8 mouse cellular contexts compared by ENCODE assay signal in genomic region chr9:88274040-88274439, GRCm38 (mm10). TPM values are rescaled to one million over a fixed set of nuclear protein-coding genes. Genes with fewer than 3 reads are reported as not detected.
DNase-seq lines count a peak whose midpoint lies in the region; ATAC-seq and TF ChIP-seq lines count a peak whose summit lies in the region.

No protein-coding gene starts in this region.

- H3K4me1 ChIP-seq in heart, embryonic 10.5 days: peaks cover 9% of the 10 kb centered on the region; the same call in 1 of the 2 replicates
- H3K4me1 ChIP-seq in heart, embryonic 11.5 days (ENCODE audit: control insufficient read depth, insufficient read depth, low read length): peaks cover 8% of the 10 kb centered on the region

- no peaks in the 10 kb centered on the region for H3K27me3 ChIP-seq in heart, embryonic 10.5 days (ENCODE audit: insufficient read depth, poor library complexity, severe bottlenecking)
- no peaks in the 10 kb centered on the region for H3K27me3 ChIP-seq in heart, embryonic 11.5 days (ENCODE audit: control insufficient read depth, insufficient read depth, low read length)

- DNase-seq in heart, adult 11 months: peak; percentile 96
- no peak for DNase-seq in heart, embryonic 10.5 days (ENCODE audit: low spot score)
- DNase-seq in adrenal gland, postnatal 14 days: peak; percentile 55
- DNase-seq in layer of hippocampus, adult 2 months (ENCODE audit: low spot score in 2 of 2): peak; percentile 13 to 25
- no peak for DNase-seq in spleen, postnatal 14 days (ENCODE audit: low spot score in 2 of 2)
- no peak for DNase-seq in thymus, postnatal 14 days

- H3K27ac ChIP-seq in heart, embryonic 10.5 days: no peak overlapping the region
- H3K27ac ChIP-seq in heart, embryonic 11.5 days (ENCODE audit: low read depth, low read length): no peak overlapping the region
- no peak overlapping the region for H3K27ac ChIP-seq in layer of hippocampus, adult 2 months

- H3K4me2 ChIP-seq in heart, embryonic 11.5 days: no peak overlapping the region

- H3K9ac ChIP-seq in heart, embryonic 11.5 days (ENCODE audit: low read depth, low read length): no peak overlapping the region

- no peak for TF ChIP-seq CTCF in layer of hippocampus, adult 2 months (conservative IDR thresholded peaks at IDR 0.05)

- H3K9me3 ChIP-seq in heart, embryonic 10.5 days: no peaks in the 10 kb centered on the region
- H3K9me3 ChIP-seq in heart, embryonic 11.5 days (replicated peaks; ENCODE audit: control insufficient read depth, low read length): no peaks in the 10 kb centered on the region

- no peak overlapping the region for H3K4me3 ChIP-seq in heart, embryonic 10.5 days
- H3K4me3 ChIP-seq in heart, embryonic 11.5 days (ENCODE audit: low read depth, low read length): no peak overlapping the region
- H3K4me3 ChIP-seq in layer of hippocampus, adult 2 months: no peak overlapping the region

- ATAC-seq in heart, embryonic 11.5 days (replicated peaks; ENCODE audit: insufficient number of reproducible peaks, low FRiP score, low TSS enrichment): 0 out of 2 replicates have a peak, but pooled peaks have one; percentile 43
- ATAC-seq in activated CD4-positive, CD25-positive, alpha-beta regulatory T cell, adult 4 months: no peak

- no peaks in the 10 kb centered on the region for H3K36me3 ChIP-seq in heart, embryonic 10.5 days
- H3K36me3 ChIP-seq in heart, embryonic 11.5 days (ENCODE audit: control insufficient read depth, insufficient read depth, low read length): no peaks in the 10 kb centered on the region

RNA-seq across cellular contexts. Expression of gene Nt5e, which starts 53.0 kb away (rescaled TPM):
- 1.9 and 2.4 TPM in 2 replicates for polyA plus RNA-seq in heart, embryonic 10.5 days (2016; fragmentation: Nextera tagmentation; extraction: Ambion mirVana)
- total RNA-seq in adrenal gland, postnatal 14 days (2021): 15.7 and 15.9 TPM in 2 replicates
- 2.8 and 3.0 TPM in 2 replicates for polyA plus RNA-seq in heart, embryonic 11.5 days (2014; fragmentation: Nextera tagmentation; extraction: Ambion mirVana)
- 1 to 10 TPM; 3.4 to 4.0 TPM for total RNA-seq in layer of hippocampus, adult 2 months (2021)
- 100 to 1,000 TPM; 168 to 186 TPM for polyA plus RNA-seq in activated CD4-positive, CD25-positive, alpha-beta regulatory T cell, adult 4 months (2017; shearing (Covaris generic))

Comparison
In these comparisons a context has a peak if more than half of its experiments do, and no peak if none do; other contexts are left out.
1. DNase-seq: peak in heart, adult 11 months (single experiment), adrenal gland, postnatal 14 days (single experiment) and layer of hippocampus, adult 2 months (2 of 2); none in heart, embryonic 10.5 days (single experiment), spleen, postnatal 14 days (0 of 2) and thymus, postnatal 14 days (single experiment).
2. RNA of gene Nt5e, which starts 53.0 kb away (polyA plus RNA-seq): 168 to 186 TPM in activated CD4-positive, CD25-positive, alpha-beta regulatory T cell, adult 4 months; 2.8 to 3.0 TPM in heart, embryonic 11.5 days and 1.9 to 2.4 TPM in heart, embryonic 10.5 days; every median in the first group is over 10 times any median in the second.